Mouse (Mus musculus) embryonic facial prominence, embryonic 11.5 days (tissue): Measurements from ENCODE around the gene Cacna1e. TPM values are rescaled to one million over a fixed set of nuclear protein-coding genes. Genes with fewer than 3 reads are reported as not detected.

ENCODE experiments used
- ATAC-seq: fragments of 200-750 bp; cut with Nextera tagmentation; replicated peaks from 2 replicates; pipeline ENCODE4 v1.8.0; 2017; ENCODE audit warnings: low read depth; ENCODE audit not compliant: insufficient number of reproducible peaks, low FRiP score, low TSS enrichment
- DNase-seq: peaks from one replicate; pipeline ENCODE4 v3.0.0-alpha.2; 2015; ENCODE audit warnings: low spot score
- H3K27ac ChIP-seq: fragments of 300-500 bp; sonication (generic); replicated peaks from 2 replicates; pipeline ENCODE4 v1.5.1; 2014; ENCODE audit warnings: mild to moderate bottlenecking, low read depth, low read length, control low read depth
- H3K27me3 ChIP-seq: fragments of 300-500 bp; sonication (generic); 2 replicates; pipeline ENCODE4 v1.6.1; 2014; ENCODE audit warnings: mild to moderate bottlenecking, low read length, moderate library complexity, mixed read lengths; ENCODE audit not compliant: control insufficient read depth, insufficient read depth
- H3K36me3 ChIP-seq: fragments of 300-500 bp; sonication (generic); replicated peaks from 2 replicates; pipeline ENCODE4 v1.6.1; 2014; ENCODE audit warnings: low read depth, mild to moderate bottlenecking, low read length, moderate library complexity, mixed read lengths; ENCODE audit not compliant: control insufficient read depth, insufficient read depth
- H3K4me1 ChIP-seq: fragments of 300-500 bp; sonication (generic); 2 replicates; pipeline ENCODE4 v1.6.1; 2014; ENCODE audit warnings: low read length, mixed read lengths; ENCODE audit not compliant: control insufficient read depth, insufficient read depth
- H3K4me2 ChIP-seq: fragments of 300-500 bp; sonication (generic); 2 replicates; pipeline ENCODE4 v1.6.1; 2014; ENCODE audit warnings: low read depth, mild to moderate bottlenecking, control low read depth, low read length, moderate library complexity
- H3K4me3 ChIP-seq: fragments of 300-500 bp; sonication (generic); 2 replicates; pipeline ENCODE4 v1.5.1; 2014; ENCODE audit warnings: low read depth, low read length, control low read depth
- H3K9ac ChIP-seq: fragments of 300-500 bp; sonication (generic); replicated peaks from 2 replicates; pipeline ENCODE4 v1.6.1; 2014; ENCODE audit warnings: mild to moderate bottlenecking, control low read depth, low read length
- H3K9me3 ChIP-seq: fragments of 300-500 bp; sonication (generic); replicated peaks from 2 replicates; pipeline ENCODE4 v1.6.1; 2016; ENCODE audit warnings: mild to moderate bottlenecking, low read length, inconsistent platforms, mixed read lengths; ENCODE audit not compliant: control insufficient read depth
- WGBS: fragments of 180-500 bp; shearing (Covaris S2); extraction: QIAGEN DNeasy Blood & Tissue Kit; methylation state at CpG from one replicate; pipeline ENCODE4 v1.1.7; 2014; 5-methylcytosine and 5-hydroxymethylcytosine counted together
- polyA plus RNA-seq: library from polyadenylated mRNA; unstranded; fragments of >200 nt; fragmentation: Nextera tagmentation; extraction: Ambion mirVana; gene quantifications from 2 replicates; pipeline ENCODE4 v1.2.1, GENCODE M21; 2014

Cacna1e gene
- polyA plus RNA-seq, 1 experiment from 2014 or later = 0.74 TPM

DNA sequence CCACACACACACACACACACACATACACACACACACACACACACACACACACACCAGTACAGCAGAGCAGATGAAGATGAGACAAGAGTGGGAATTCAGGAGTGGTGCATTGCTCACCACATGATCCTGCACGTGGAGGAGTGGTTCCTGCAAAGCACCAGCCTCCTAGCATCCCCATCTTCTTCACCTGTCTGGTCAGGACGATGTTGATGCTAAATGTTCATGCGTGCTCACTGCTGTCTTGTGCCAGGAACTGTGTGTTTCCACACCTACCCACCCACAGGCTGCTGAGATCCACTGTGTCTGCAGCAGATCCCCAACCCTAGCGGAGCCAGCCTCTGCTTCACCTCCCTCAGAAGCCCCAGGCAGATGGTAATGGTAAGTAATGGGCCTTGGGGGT, 95.8 kb downstream of the Cacna1e start:
- H3K27ac ChIP-seq = no peak overlapping the region
- no peak overlapping the region for H3K4me3 ChIP-seq
- no peak overlapping the region for H3K4me2 ChIP-seq
- DNase-seq = no peak
- no peaks in the 10 kb centered on the region for H3K9me3 ChIP-seq
- H3K9ac ChIP-seq = no peak overlapping the region
- ATAC-seq = no peak
- WGBS = 81% methylated on average over 4 of the region's 4 CpGs
- no peaks in the 10 kb centered on the region for H3K4me1 ChIP-seq
- H3K36me3 ChIP-seq = no peaks in the 10 kb centered on the region
- H3K27me3 ChIP-seq = no peaks in the 10 kb centered on the region; the same call in 1 of the 2 replicates

DNA sequence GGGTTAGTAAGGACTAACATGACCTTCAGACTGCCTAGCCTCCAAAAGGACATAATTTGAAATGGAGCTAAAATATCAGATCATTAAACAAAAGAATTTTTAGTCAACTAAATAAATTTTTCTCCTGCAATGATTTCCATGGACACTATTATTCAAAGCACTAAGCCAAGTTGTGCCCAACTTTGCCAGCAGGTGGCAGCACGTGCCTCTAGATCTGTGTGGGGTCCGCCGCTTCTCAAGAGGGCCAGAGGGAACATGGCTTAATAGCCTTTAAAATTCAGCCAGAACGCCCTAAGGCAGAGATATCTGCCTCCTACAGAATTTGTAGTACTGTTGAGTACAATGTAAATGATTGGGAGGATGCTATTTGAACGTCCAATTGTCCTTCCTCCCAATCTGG, 96.2 kb downstream of the Cacna1e start:
- Histone ChIP-seq H3K27ac (no peak overlapping the region), H3K9me3 (no peaks in the 10 kb centered on the region), H3K4me1 (no peaks in the 10 kb centered on the region), H3K9ac (no peak overlapping the region), H3K36me3 (no peaks in the 10 kb centered on the region), H3K27me3 (no peaks in the 10 kb centered on the region; the same call in 1 of the 2 replicates), H3K4me3 (no peak overlapping the region), H3K4me2 (no peak overlapping the region)
- WGBS = 11% methylated on average over 5 of the region's 5 CpGs
- ATAC-seq (no peak), DNase-seq (peak; percentile 90)

GRCm38 (mm10) chr1:154787418-154787817, 96.9 kb downstream of the Cacna1e start:
- Histone ChIP-seq H3K9me3 (no peaks in the 10 kb centered on the region), H3K4me1 (no peaks in the 10 kb centered on the region), H3K4me3 (no peak overlapping the region), H3K27ac (no peak overlapping the region), H3K27me3 (no peaks in the 10 kb centered on the region; the same call in 1 of the 2 replicates), H3K4me2 (no peak overlapping the region), H3K36me3 (no peaks in the 10 kb centered on the region), H3K9ac (no peak overlapping the region)
- 58% methylated on average over 5 of the region's 5 CpGs for WGBS
- ATAC-seq (no peak), DNase-seq (no peak)

DNA sequence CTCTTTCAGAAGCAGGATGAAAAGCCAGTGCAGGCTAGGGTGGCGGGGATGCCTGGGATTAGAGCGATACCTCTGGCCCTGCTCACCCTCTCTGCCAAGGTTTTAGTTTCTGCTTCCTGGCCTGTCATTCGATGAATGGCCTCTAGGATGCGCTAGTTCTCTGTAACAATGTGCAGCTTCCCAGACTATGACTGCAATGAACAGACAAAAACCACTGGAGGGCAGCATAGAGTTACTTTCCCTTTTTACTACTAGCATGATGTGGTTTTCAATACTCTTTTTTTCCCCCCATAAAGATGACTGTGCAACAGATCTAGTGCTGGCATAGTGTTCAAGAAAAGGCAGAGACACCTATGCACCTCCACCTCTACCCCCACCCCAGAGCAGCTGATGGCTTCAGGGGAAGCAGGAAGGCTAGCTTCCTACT, 98.0 kb downstream of the Cacna1e start:
- H3K4me2 ChIP-seq = no peak overlapping the region

DNA sequence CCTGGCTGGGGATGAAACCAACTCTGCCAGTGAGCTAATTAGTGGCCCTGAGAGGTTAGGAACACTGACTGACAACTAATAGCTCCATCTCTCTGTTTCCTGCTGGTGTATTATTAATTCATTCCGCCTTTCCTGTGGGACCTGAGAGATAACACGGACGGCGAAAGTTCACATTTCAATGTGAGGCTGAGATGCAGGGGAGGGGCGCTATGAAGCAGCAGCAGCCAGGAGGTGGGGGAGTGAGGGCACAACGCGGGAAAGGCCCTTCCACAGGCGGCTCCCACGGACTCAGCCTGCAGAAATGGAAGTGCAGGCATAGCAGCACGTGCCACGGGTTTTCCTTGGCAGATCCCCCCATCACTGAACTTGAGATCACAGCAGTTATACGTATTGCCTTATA, 99.4 kb downstream of the Cacna1e start:
- WGBS = 36% methylated on average over 12 of the region's 12 CpGs
- Histone ChIP-seq H3K4me3 (no peak overlapping the region), H3K4me1 (no peaks in the 10 kb centered on the region), H3K9ac (no peak overlapping the region), H3K27me3 (no peaks in the 10 kb centered on the region; the same call in 1 of the 2 replicates), H3K9me3 (no peaks in the 10 kb centered on the region), H3K36me3 (no peaks in the 10 kb centered on the region), H3K4me2 (no peak overlapping the region), H3K27ac (no peak overlapping the region)
- no peak for DNase-seq
- no peak for ATAC-seq

More for the DNA sequence above, 98.0 kb downstream of the Cacna1e start:
- H3K9me3 ChIP-seq = no peaks in the 10 kb centered on the region
- no peaks in the 10 kb centered on the region for H3K36me3 ChIP-seq
- H3K9ac ChIP-seq = no peak overlapping the region
- H3K4me1 ChIP-seq = no peaks in the 10 kb centered on the region
- WGBS = 8% methylated on average over 4 of the region's 4 CpGs
- no peak overlapping the region for H3K27ac ChIP-seq
- no peak overlapping the region for H3K4me3 ChIP-seq
- no peaks in the 10 kb centered on the region; the same call in 1 of the 2 replicates for H3K27me3 ChIP-seq
- DNase-seq = peak; percentile 93
- 0 out of 2 replicates have a peak, but pooled peaks have one; percentile 48 for ATAC-seq

DNA sequence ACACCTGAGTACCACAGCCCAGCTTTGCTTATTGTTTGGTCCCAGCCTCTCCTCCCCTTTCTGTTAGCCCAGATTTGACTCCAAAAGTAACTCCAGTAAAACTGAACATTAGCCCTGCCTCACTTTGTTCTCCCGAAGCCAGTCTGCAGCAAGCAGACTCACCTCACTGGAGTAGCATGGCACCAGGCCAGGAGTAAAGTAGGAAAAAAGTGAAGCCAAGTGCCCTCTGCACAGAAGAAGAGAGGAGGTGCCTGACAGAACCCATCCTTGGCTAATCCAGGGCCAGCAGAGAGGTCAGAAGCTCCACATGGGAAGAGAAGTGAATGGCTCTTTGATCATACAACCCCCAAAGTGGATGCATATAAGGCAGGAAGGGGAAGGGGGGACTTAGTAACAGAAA, 100.8 kb downstream of the Cacna1e start:
- ATAC-seq (no peak), DNase-seq (no peak)
- 86% methylated on average over 1 of the region's 1 CpGs for WGBS
- Histone ChIP-seq H3K4me1 (no peaks in the 10 kb centered on the region), H3K4me3 (no peak overlapping the region), H3K36me3 (no peaks in the 10 kb centered on the region), H3K4me2 (no peak overlapping the region), H3K9me3 (no peaks in the 10 kb centered on the region), H3K27ac (no peak overlapping the region), H3K9ac (no peak overlapping the region), H3K27me3 (no peaks in the 10 kb centered on the region; the same call in 1 of the 2 replicates)

DNA sequence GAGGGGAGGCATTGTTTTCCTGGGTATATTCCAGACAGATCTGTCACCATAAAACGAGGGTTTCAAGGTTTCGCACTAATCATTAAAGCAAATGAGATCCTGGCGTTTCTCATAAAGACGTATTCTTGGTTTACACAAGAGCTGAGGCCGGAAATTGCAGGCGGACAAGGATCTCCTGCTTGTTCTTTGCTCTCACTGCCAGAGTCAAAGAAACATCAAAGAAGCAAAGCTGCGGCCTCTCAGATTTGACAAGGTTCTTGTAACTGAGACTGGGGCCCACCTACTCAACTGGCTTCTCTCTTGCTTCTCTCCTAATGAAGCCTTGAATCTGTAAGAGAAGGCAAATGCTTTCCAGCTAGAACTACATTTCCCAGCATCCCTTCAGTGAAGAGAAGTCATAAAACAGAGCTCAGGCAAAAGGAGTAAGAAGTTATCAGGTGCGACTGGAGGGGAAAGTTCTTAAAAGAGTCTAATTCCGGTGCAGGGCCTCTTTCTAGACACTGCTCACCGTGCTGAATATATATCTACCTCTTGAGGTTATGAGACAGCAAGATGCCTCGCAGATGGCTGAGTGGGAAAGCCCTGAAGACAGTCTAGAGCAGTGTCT, 104.3 kb downstream of the Cacna1e start:
- no peak overlapping the region for H3K9ac ChIP-seq
- H3K36me3 ChIP-seq = no peaks in the 10 kb centered on the region
- H3K9me3 ChIP-seq = no peaks in the 10 kb centered on the region
- WGBS = 80% methylated on average over 11 of the region's 11 CpGs
- DNase-seq = no peak
- H3K4me2 ChIP-seq = no peak overlapping the region
- no peak overlapping the region for H3K4me3 ChIP-seq
- ATAC-seq = no peak
- no peaks in the 10 kb centered on the region for H3K4me1 ChIP-seq
- no peak overlapping the region for H3K27ac ChIP-seq
- H3K27me3 ChIP-seq = no peaks in the 10 kb centered on the region

GRCm38 (mm10) chr1:154776344-154776743, 108.0 kb downstream of the Cacna1e start:
- Histone ChIP-seq H3K27me3 (no peaks in the 10 kb centered on the region), H3K4me3 (no peak overlapping the region), H3K9ac (no peak overlapping the region), H3K27ac (no peak overlapping the region), H3K4me2 (no peak overlapping the region), H3K4me1 (no peaks in the 10 kb centered on the region), H3K36me3 (no peaks in the 10 kb centered on the region), H3K9me3 (no peaks in the 10 kb centered on the region)
- ATAC-seq (no peak), DNase-seq (no peak)
- WGBS = 65% methylated on average over 4 of the region's 4 CpGs
